Mouse (Mus musculus): ENCODE measurements around the gene Chrna7.

DNA sequence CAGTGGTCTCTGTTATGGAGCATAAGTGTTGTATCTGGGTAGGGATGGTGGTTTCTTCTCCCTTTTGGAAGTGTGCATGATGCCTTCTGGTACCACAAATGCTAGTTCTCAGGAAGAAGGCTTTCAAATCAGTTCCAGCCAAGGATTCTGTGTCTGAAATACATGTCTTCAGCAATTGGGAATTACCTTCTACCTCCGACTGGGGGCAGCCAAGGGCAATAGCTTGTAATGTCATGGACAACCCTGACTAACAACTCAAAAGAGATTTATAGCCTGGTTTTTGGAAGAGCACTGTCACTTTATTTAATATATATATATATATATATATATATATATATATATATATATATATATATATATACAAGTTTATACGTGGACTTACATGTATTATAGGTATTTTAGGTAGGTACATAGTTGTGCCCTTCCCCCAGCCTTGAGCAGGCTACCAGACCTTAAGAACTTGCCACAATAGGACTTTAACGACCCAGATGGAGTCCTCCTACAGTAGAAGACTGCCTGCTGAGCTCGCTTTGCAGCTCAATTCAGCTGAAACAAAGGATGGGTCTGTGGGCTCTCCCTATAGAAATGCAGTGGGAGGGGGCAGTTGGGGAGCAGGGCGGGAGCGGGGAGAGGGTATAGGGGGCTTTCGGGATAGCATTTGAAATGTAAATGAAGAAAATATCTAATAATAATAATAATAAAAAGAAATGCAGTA, 12.9 kb upstream of the Chrna7 start:
- no peak for TF ChIP-seq CTCF (IDR thresholded peaks at IDR 0.05; ENCODE audit: low read depth)
- TF ChIP-seq EP300 (optimal IDR thresholded peaks at IDR 0.05), result no peak
